Mouse (Mus musculus): ENCODE measurements around the gene Clec11a. TPM values are rescaled to one million over a fixed set of nuclear protein-coding genes. Genes with fewer than 3 reads are reported as not detected.
A peak's percentile ranks its signal among the peaks of the same experiment; 100 is the strongest.

Clec11a gene
- polyA plus RNA-seq, 1 experiment from 2014 or later: 0.90 TPM

DNA sequence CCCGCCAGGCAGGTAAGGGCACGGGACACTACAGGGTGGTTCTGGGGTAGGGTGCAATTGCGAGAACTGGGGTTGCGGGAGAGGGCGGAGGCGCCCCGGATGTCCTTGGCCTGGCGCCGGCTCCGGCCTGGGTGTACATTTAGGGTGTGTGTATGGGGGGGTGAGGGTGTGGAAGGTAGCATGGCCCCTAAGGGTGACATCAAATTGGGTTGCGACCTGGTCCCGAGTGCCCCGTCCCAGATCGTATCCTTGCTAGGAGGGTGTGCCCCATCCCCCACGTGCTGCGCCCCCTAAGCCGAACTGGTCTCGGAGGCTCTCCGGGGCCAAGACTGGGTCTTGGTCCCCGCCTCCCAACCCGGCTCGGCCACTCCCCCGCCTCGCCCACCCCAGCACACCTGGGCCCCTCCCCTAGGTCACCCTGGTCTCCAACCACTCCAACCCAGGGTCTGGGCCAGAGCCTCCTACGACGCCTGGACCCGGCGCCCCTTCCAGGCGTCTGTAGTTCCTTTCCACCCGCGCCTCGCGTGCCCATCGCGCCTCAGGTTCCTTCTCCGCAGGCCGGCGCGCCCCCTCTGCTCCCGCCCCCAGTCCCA lies 3.7 kb upstream of the Clec11a start:
- Histone ChIP-seq H3K9ac (ENCODE audit: low read depth, low read length) (no peak overlapping the region), H3K4me3 (ENCODE audit: low read depth, low read length) (peak overlapping the region; percentile 44), H3K4me1 (replicated peaks; ENCODE audit: control insufficient read depth, insufficient read depth, low read length) (peaks cover 15% of the 10 kb centered on the region), H3K9me3 (ENCODE audit: control insufficient read depth, low read length) (no peaks in the 10 kb centered on the region), H3K27me3 (replicated peaks; ENCODE audit: control insufficient read depth, insufficient read depth, low read length) (peaks cover 66% of the 10 kb centered on the region), H3K27ac (ENCODE audit: low read depth, low read length) (no peak overlapping the region), H3K4me2 (peak overlapping the region; percentile 76), H3K36me3 (ENCODE audit: control insufficient read depth, insufficient read depth, low read length) (no peaks in the 10 kb centered on the region)
- DNase-seq (ENCODE audit: low spot score): no peak
- ATAC-seq (replicated peaks; ENCODE audit: low FRiP score): no peak
- WGBS: 4% methylated on average over 38 of the region's 40 CpGs

DNA sequence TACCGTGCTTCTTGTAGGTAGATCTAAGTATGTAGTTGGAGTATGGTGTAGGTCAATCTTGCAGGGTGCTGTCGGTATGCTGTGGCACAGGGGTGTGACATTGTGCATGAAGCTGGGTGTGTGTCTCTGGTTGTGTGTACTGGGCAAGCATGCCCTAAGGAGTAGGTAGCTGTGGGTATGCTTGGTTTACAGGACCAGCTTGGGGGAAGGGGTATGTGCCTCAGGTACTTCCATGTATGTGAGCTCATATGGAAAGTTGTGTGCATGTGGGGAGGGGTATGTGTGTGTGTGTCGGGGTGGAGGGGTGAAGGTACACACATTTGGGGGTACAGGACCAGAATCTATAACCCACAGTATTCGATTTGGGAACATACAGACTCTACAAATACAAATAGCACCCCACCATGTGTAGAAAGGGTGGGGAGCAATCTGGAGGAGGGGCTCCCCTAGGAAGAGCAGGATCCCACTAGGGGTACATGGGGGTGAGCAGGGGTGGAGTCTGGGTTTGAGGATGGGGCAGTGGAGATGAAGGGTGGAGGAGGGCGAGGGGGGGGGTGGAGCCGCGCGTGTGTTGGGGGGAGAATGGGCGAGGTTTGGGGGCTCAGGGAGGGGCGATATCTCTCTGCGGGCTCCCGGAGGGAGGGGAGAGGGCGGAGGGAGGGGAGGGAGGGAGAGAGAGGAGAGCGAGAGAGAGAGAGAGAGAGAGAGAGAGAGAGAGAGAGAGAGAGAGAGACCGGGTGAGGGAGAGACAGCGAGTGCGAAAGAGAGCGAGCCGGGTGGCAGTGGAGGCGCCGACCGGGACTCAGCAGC lies 3.0 kb upstream of the Clec11a start, which contains the start of gene Shank1:
Shank1 (plus strand) TSS at position 779 of the 810 bp plus-strand sequence.
- Histone ChIP-seq H3K4me1 (replicated peaks; ENCODE audit: control insufficient read depth, insufficient read depth, low read length) (peaks cover 15% of the 10 kb centered on the region), H3K4me3 (ENCODE audit: low read depth, low read length) (peak within 1 kb of the TSS; percentile 44), H3K9ac (ENCODE audit: low read depth, low read length) (no peak within 1 kb of the TSS), H3K27ac (ENCODE audit: low read depth, low read length) (no peak within 1 kb of the TSS), H3K9me3 (ENCODE audit: control insufficient read depth, low read length) (no peaks in the 10 kb centered on the region), H3K27me3 (replicated peaks; ENCODE audit: control insufficient read depth, insufficient read depth, low read length) (peaks cover 66% of the 10 kb centered on the region), H3K4me2 (peak within 1 kb of the TSS; percentile 76), H3K36me3 (ENCODE audit: control insufficient read depth, insufficient read depth, low read length) (no peaks in the 10 kb centered on the region)
- DNase-seq (ENCODE audit: low spot score) (no peak), ATAC-seq (replicated peaks; ENCODE audit: low FRiP score) (no peak)
- WGBS: 13% methylated on average over 19 of the region's 22 CpGs

DNA sequence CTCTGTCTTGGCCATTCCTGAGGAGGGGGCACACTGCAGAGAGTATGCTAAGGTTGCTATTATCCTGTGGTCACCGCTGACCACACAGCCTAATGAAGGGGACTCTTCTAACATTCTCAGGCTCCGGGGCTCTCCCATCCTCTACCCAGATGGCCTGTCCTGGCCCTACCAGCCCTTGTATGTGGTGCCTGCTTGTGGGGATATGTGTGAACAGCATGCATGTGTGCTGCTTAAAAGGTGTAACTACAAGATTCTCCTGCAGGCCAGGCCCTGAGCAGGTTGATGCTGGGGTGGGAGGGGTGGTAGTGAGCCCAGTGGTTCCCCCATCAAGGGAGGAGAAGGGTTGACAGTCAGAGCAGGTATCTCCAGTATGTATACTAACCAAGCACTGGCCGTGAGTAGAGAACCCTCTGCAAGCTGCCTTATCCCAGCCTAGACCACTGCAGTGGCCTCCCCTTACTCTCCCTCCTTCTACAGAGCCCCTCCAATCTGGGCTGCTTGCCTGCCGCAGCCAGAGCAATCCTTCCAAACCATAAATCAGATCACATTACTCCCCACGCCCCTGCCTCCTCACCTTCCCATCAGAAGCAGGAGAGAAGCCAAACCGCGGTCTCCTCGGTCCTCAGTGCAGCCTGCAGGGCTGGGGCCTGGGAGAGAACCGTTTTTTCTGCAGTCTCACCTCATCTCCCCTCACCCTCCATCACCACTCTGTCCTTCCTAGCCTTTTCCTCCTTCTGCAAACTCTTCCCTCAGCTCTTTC lies 739 bp upstream of the Clec11a start:
- no peak overlapping the region for H3K27ac ChIP-seq (ENCODE audit: low read depth, low read length)
- no peak for ATAC-seq (replicated peaks; ENCODE audit: low FRiP score)
- peaks cover 20% of the 10 kb centered on the region for H3K4me1 ChIP-seq (replicated peaks; ENCODE audit: control insufficient read depth, insufficient read depth, low read length)
- H3K27me3 ChIP-seq (replicated peaks; ENCODE audit: control insufficient read depth, insufficient read depth, low read length): peaks cover 52% of the 10 kb centered on the region
- no peak overlapping the region for H3K9ac ChIP-seq (ENCODE audit: low read depth, low read length)
- no peak overlapping the region for H3K4me3 ChIP-seq (ENCODE audit: low read depth, low read length)
- H3K9me3 ChIP-seq (ENCODE audit: control insufficient read depth, low read length): no peaks in the 10 kb centered on the region
- DNase-seq (ENCODE audit: low spot score): no peak
- H3K36me3 ChIP-seq (ENCODE audit: control insufficient read depth, insufficient read depth, low read length): no peaks in the 10 kb centered on the region
- WGBS: 43% methylated on average over 9 of the region's 9 CpGs
- H3K4me2 ChIP-seq: no peak overlapping the region

DNA sequence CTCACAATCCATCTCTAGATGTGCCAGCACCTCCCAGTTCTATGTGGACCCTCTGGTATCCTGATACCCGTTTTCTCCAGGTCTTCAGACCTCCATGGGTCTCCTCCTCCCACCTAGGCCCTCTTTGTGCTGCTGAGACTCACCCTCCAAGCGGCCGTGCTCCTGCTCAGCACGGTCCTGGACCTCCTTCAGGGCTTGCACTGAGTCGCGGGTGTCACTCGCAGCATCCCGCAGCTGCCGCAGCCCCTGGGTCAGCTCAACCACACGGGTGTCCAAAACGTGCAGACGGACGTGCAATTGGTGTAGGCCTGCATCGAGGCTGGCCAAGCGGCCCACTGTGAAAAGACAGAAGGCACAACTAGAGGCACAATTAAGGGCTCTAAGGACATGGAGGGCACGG lies 1.0 kb downstream of the Clec11a start:
- peaks cover 35% of the 10 kb centered on the region for H3K27me3 ChIP-seq (replicated peaks; ENCODE audit: control insufficient read depth, insufficient read depth, low read length)

DNA sequence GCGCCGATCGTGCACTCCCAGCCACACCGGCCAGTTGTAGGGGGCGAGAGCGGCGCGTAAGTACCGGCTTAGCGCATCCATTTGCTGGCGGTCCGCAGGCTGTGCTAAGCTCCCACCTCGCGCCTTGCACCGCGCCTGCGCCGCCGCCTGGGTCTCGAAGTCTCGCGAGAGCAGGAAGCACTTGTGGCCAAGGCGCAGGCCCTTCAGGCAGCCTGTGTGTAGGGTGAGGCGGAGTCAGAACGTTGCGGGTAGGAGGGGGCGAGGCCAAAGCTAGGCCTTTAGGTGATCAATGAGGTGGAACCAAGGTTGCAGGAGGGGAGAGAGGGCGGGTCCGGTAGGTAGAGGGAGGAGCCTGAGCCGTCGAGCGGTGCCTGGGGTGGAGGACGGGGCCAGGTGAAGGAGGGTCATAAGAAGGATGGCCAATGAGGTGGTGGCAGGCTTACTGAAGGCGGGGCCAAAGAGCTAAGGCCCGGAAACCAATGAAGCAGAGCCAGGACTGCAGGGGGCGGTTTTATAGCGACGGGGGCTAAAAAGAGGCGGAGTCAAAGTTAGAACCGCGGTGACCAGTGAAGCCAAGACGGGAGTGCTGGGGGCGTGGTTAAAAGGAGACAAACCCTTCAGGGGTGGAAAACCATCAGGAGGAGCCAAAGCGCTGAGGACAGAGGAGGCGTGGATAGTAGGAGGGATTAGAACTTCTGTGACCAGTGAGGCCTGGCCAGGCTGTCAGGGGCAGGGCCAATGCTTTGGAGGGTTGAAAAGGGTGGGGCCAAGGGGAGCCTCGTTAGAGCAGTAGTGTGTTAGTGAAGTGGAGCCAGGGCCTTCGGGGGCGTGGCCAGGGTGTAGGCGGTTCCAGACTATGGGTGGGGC lies 1.7 kb downstream of the Clec11a start:
- ATAC-seq (replicated peaks; ENCODE audit: low FRiP score) (peak; percentile 92), DNase-seq (ENCODE audit: low spot score) (peak; percentile 95)
- peaks cover 10% of the 10 kb centered on the region for H3K4me1 ChIP-seq (replicated peaks; ENCODE audit: control insufficient read depth, insufficient read depth, low read length)
- no peaks in the 10 kb centered on the region for H3K36me3 ChIP-seq (ENCODE audit: control insufficient read depth, insufficient read depth, low read length)
- H3K4me3 ChIP-seq (ENCODE audit: low read depth, low read length): peak overlapping the region; percentile 60
- H3K4me2 ChIP-seq: peak overlapping the region; percentile 83
- peak overlapping the region; percentile 76 for H3K9ac ChIP-seq (ENCODE audit: low read depth, low read length)
- H3K27me3 ChIP-seq (replicated peaks; ENCODE audit: control insufficient read depth, insufficient read depth, low read length): peaks cover 28% of the 10 kb centered on the region
- H3K9me3 ChIP-seq (ENCODE audit: control insufficient read depth, low read length): no peaks in the 10 kb centered on the region
- 1% methylated on average over 49 of the region's 49 CpGs for WGBS
- peak overlapping the region; percentile 58 for H3K27ac ChIP-seq (ENCODE audit: low read depth, low read length)

More for the DNA sequence above, 1.0 kb downstream of the Clec11a start:
- Histone ChIP-seq H3K9ac (ENCODE audit: low read depth, low read length) (peak overlapping the region; percentile 20; the same call in 1 of the 2 replicates), H3K4me2 (peak overlapping the region; percentile 83), H3K4me1 (replicated peaks; ENCODE audit: control insufficient read depth, insufficient read depth, low read length) (peaks cover 11% of the 10 kb centered on the region), H3K4me3 (ENCODE audit: low read depth, low read length) (peak overlapping the region; percentile 33), H3K36me3 (ENCODE audit: control insufficient read depth, insufficient read depth, low read length) (no peaks in the 10 kb centered on the region), H3K9me3 (ENCODE audit: control insufficient read depth, low read length) (no peaks in the 10 kb centered on the region), H3K27ac (ENCODE audit: low read depth, low read length) (no peak overlapping the region)
- no peak; the same call in 1 of the 2 replicates for ATAC-seq (replicated peaks; ENCODE audit: low FRiP score)
- WGBS: 12% methylated on average over 16 of the region's 16 CpGs
- no peak for DNase-seq (ENCODE audit: low spot score)

DNA sequence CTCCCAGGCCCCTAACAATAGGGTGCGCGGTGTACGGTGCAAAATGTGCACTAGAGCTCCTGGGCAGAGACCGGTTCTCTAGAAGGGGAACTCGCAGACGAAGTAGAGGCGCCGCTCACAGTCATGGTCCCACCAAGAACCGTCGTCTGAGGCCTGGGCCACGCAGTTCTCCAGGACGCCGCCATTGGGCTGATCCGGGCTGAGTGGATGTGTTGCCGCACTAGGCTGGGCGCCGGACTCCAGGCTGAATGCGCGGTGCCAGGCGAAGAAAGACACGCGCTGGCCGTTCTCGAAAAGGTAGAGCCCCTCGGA lies 2.3 kb downstream of the Clec11a start:
- Histone ChIP-seq H3K27ac (ENCODE audit: low read depth, low read length) (peak overlapping the region; percentile 58), H3K9ac (ENCODE audit: low read depth, low read length) (peak overlapping the region; percentile 76), H3K4me2 (peak overlapping the region; percentile 83), H3K9me3 (ENCODE audit: control insufficient read depth, low read length) (no peaks in the 10 kb centered on the region), H3K27me3 (replicated peaks; ENCODE audit: control insufficient read depth, insufficient read depth, low read length) (peaks cover 22% of the 10 kb centered on the region), H3K4me1 (replicated peaks; ENCODE audit: control insufficient read depth, insufficient read depth, low read length) (peaks cover 10% of the 10 kb centered on the region), H3K36me3 (ENCODE audit: control insufficient read depth, insufficient read depth, low read length) (no peaks in the 10 kb centered on the region), H3K4me3 (ENCODE audit: low read depth, low read length) (peak overlapping the region; percentile 60)
- DNase-seq (ENCODE audit: low spot score) (no peak), ATAC-seq (replicated peaks; ENCODE audit: low FRiP score) (peak; percentile 11)
- under 1% methylated on average over 25 of the region's 25 CpGs for WGBS

DNA sequence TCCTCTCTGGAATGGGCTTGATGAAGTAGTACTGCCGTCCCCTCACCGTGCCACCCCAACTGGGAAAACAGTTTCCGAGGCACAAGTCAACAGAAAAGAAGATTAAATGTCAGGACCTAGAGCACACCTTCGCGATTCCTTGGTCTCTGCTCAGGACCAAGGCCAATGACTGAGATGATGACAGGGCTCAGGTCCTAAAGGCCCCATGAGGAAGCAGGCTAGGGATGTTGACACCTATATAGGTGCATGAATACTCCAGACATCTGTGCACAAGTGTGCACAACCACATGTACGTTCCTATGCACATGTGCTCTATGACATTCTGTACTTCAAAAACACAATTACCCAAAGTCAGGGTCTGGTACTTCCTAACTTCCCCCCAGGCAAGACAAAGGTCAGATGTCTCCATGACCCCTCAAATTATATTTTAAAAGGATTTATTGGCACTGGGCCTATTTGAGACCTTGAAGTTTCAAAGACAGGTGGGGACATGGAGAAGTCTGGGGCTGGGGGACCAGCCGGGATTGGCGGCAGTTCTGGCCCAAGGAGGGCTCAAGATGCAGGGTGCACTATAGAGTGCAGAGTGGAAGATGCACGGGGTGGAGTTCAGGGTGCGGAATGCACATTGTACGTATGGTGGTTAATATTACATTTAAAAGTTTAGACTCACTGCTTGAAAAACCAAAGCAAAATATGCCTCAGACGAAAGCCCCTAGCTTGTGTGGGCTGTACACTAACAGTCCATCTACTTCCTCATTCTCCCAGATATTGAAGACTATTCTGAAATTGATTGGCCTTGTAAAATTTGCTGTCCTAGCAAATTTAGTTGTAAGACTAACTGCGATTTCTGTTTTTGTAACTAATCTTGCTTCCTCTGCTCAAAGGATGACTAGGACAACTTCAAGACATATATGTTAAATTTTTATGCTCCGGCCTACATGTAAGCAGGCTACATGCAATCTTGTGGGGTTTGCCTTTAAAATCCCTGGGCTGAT lies 3.1 kb downstream of the Clec11a start:
- Histone ChIP-seq H3K9me3 (ENCODE audit: control insufficient read depth, low read length) (no peaks in the 10 kb centered on the region), H3K9ac (ENCODE audit: low read depth, low read length) (peak overlapping the region; percentile 76), H3K36me3 (ENCODE audit: control insufficient read depth, insufficient read depth, low read length) (no peaks in the 10 kb centered on the region), H3K27me3 (replicated peaks; ENCODE audit: control insufficient read depth, insufficient read depth, low read length) (peaks cover 15% of the 10 kb centered on the region), H3K4me1 (replicated peaks; ENCODE audit: control insufficient read depth, insufficient read depth, low read length) (peaks cover 10% of the 10 kb centered on the region), H3K4me2 (peak overlapping the region; percentile 83), H3K4me3 (ENCODE audit: low read depth, low read length) (peak overlapping the region; percentile 60), H3K27ac (ENCODE audit: low read depth, low read length) (no peak overlapping the region)
- ATAC-seq (replicated peaks; ENCODE audit: low FRiP score): no peak
- 83% methylated on average over 14 of the region's 14 CpGs for WGBS
- no peak for DNase-seq (ENCODE audit: low spot score)
